Mouse (Mus musculus): Measurements from ENCODE around the gene Dgke.

DNA sequence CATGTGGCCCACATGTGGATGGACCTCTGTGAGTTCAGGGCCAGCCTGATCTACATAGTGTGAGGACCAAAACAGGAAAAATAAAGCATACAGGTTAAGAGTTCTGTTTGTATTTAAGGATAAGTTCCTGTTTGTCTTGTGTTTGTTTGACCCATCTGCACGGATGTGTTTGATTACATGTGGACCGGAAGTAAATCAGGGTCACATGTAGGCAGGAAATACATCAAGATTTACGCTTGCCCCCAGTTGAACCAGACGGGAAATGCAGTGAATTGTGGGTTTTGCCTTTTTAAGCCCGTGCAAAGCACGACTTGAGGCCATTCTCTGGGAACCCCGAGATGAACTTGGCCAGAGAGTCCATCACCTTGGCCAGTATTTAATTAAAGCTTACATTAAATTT lies 5.3 kb downstream of the Dgke start:
- TF ChIP-seq POLR2A (IDR thresholded peaks at IDR 0.05; ENCODE audit: low read depth, low read length) (no peak), KAT2A (IDR thresholded peaks at IDR 0.05; ENCODE audit: insufficient replicate concordance, low read length) (no peak), CTCF (conservative IDR thresholded peaks at IDR 0.05 in 1 of 2, IDR thresholded peaks at IDR 0.05 in 1 of 2; ENCODE audit: low read depth in 2 of 2, low read length in 2 of 2) (no peak), E2F4 (IDR thresholded peaks at IDR 0.05; ENCODE audit: insufficient replicate concordance, low read depth, low read length) (no peak), EP300 (IDR thresholded peaks at IDR 0.05; ENCODE audit: low read length) (no peak), HCFC1 (IDR thresholded peaks at IDR 0.05; ENCODE audit: low read depth, low read length) (no peak), USF2 (conservative IDR thresholded peaks at IDR 0.05; ENCODE audit: low read depth, low read length) (no peak), JUND (conservative IDR thresholded peaks at IDR 0.05; ENCODE audit: low read depth, low read length) (no peak), CHD1 (IDR thresholded peaks at IDR 0.05; ENCODE audit: low read depth, low read length) (no peak), BHLHE40 (IDR thresholded peaks at IDR 0.05; ENCODE audit: low read depth, low read length) (no peak), UBTF (IDR thresholded peaks at IDR 0.05; ENCODE audit: low read depth, low read length) (no peak), ZKSCAN1 (IDR thresholded peaks at IDR 0.05; ENCODE audit: borderline replicate concordance, low read depth, low read length) (no peak)
